Mouse (Mus musculus) stomach, embryonic 14.5 days (tissue): ENCODE measurements around the gene Gm9803. TPM values are rescaled to one million over a fixed set of nuclear protein-coding genes. Genes with fewer than 3 reads are reported as not detected.

Source experiments
- ATAC-seq: fragments of 200-750 bp; cut with Nextera tagmentation; 2 replicates; pipeline ENCODE4 v1.8.0; 2017; ENCODE audit warnings: low read depth, moderate TSS enrichment; ENCODE audit not compliant: insufficient number of reproducible peaks, insufficient read depth, low FRiP score
- H3K27ac ChIP-seq: fragments of 300-500 bp; sonication (generic); 2 replicates; pipeline ENCODE4 v1.5.1; 2014; ENCODE audit warnings: mild to moderate bottlenecking, low read length, moderate library complexity, mixed read lengths
- H3K27me3 ChIP-seq: fragments of 300-500 bp; sonication (generic); 2 replicates; pipeline ENCODE4 v1.6.1; 2014; ENCODE audit warnings: low read length, control low read depth, mixed read lengths; ENCODE audit not compliant: control insufficient read depth, insufficient read depth
- H3K36me3 ChIP-seq: fragments of 300-500 bp; sonication (generic); 2 replicates; pipeline ENCODE4 v1.6.1; 2014; ENCODE audit warnings: mild to moderate bottlenecking, control low read depth, low read length, moderate library complexity, mixed read lengths; ENCODE audit not compliant: control insufficient read depth, insufficient read depth
- H3K4me1 ChIP-seq: fragments of 300-500 bp; sonication (generic); 2 replicates; pipeline ENCODE4 v1.6.1; 2014; ENCODE audit warnings: low read length, control low read depth, mixed read lengths; ENCODE audit not compliant: control insufficient read depth, insufficient read depth
- H3K4me2 ChIP-seq: fragments of 300-500 bp; sonication (generic); replicated peaks from 2 replicates; pipeline ENCODE4 v1.6.1; 2014; ENCODE audit warnings: low read depth, low read length, control low read depth
- H3K4me3 ChIP-seq: fragments of 300-500 bp; sonication (generic); 2 replicates; pipeline ENCODE4 v1.5.1; 2014; ENCODE audit warnings: low read depth, low read length, control low read depth
- H3K9ac ChIP-seq: fragments of 300-500 bp; sonication (generic); replicated peaks from 2 replicates; pipeline ENCODE4 v1.6.1; 2014; ENCODE audit warnings: low read depth, mild to moderate bottlenecking, control low read depth, low read length, moderate library complexity, mixed read lengths
- H3K9me3 ChIP-seq: fragments of 300-500 bp; sonication (generic); 2 replicates; pipeline ENCODE4 v1.6.1; 2016; ENCODE audit warnings: low read depth, low read length, control low read depth; ENCODE audit not compliant: control insufficient read depth
- WGBS: fragments of 180-500 bp; shearing (Covaris S2); extraction: QIAGEN DNeasy Blood & Tissue Kit; methylation state at CpG from one replicate; pipeline ENCODE4 v1.1.7; 2014; 5-methylcytosine and 5-hydroxymethylcytosine counted together
- polyA plus RNA-seq: library from polyadenylated mRNA; unstranded; fragments of >200 nt; fragmentation: Nextera tagmentation; extraction: Ambion mirVana; gene quantifications from 2 replicates; pipeline ENCODE4 v1.2.1, GENCODE M21; 2014

Gm9803 gene
- polyA plus RNA-seq, 1 experiment from 2014 or later = 13.6 TPM

DNA sequence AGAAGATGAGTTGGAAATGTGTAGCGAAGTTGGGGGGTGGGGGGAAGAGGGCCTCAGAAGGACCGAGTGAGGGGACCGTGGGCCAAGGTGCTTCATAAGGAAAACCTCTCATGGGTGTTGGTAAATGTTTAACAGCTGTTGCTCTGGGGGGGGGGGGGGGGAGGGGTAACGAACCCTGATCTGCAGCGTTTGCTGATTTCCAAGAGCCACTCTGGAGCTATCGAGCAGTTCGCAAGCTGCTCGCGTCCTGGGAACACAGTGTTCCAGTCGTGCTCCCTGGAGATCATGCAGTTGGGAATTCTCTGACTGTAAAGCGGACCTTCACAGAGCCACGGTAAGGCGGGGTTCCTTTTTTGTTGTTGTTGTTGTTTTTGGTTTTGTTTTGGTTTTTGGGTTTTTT is 5.5 kb upstream of the Gm9803 start:
- H3K4me2 ChIP-seq = no peak overlapping the region
- no peak for ATAC-seq

DNA sequence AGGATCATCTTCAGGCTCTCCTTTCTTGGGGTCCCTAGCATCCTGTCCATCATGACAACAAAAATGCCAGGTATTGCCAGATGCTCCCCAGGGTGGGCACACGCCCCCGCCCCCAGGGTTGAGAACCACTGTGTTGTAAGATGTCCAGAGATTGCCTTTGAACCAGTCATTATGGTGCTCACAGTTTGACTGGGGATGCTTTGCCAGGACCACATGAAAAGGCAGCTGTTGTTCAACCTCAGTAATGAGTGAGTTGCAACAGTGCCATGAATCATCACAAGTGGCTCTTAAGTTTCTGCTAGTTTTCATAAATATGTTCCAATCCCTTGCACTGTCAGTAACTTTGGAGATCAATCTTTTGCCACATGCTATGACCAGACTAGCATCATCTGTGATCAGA is 3.9 kb upstream of the Gm9803 start:
- H3K9ac ChIP-seq = no peak overlapping the region
- H3K27ac ChIP-seq = no peak overlapping the region
- H3K27me3 ChIP-seq = no peaks in the 10 kb centered on the region
- H3K36me3 ChIP-seq = 0 out of 2 replicates have a peak, but pooled peaks cover 2% of the 10 kb centered on the region
- no peak overlapping the region for H3K4me2 ChIP-seq
- no peak for ATAC-seq
- H3K9me3 ChIP-seq = no peaks in the 10 kb centered on the region
- WGBS = 94% methylated on average over 2 of the region's 2 CpGs
- no peak overlapping the region for H3K4me3 ChIP-seq
- no peaks in the 10 kb centered on the region for H3K4me1 ChIP-seq

More for the DNA sequence above, 5.5 kb upstream of the Gm9803 start:
- Histone ChIP-seq H3K9me3 (no peaks in the 10 kb centered on the region), H3K4me3 (no peak overlapping the region), H3K36me3 (0 out of 2 replicates have a peak, but pooled peaks cover 2% of the 10 kb centered on the region), H3K27ac (no peak overlapping the region), H3K4me1 (no peaks in the 10 kb centered on the region), H3K9ac (no peak overlapping the region), H3K27me3 (no peaks in the 10 kb centered on the region)
- WGBS = 68% methylated on average over 12 of the region's 13 CpGs

DNA sequence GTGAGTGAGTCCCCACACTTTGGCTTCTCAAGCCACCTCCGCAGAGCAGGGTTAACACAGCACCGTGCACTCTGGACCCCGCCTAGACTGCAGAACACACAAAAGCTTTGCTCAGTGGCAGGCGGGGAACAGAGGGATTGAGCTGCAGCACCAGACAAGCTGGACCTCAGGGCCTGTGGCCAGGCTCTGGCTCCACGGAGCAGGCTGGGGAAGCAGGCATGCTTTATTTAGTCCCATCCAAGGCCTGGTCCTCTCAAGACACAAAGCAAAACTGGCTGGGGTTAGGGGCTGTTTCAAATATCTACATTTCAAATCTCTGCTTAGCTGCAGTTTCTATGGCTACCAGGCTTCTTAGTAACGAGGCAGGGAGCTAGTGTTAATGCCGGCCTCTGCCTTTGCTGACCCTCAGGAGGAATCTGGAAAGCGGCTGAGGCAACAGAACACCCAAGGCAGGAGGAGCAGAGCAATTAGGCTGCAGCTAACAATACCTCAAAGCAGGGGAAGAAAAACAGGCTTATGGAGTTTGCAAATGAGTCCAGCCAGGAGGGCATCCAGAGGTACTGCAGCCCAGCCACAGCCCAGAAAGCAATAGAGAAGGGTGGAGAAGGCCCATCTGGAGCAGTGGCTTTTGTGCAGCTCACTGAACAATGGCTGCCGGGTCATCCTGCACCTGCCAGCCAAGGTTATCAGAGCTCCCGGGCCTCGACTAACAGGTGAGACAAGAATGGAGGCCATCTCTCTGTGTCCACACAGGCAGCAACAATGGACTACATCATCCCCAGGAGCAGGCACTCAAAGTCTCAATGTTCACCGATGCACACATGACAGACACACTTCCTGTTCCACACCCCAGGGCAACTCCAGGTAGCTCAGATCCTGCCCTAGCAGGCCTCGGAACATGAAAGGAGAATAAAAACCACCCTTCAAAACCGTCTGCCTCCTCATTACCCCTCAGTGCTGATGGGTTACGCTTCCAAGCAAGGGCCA is 3.7 kb downstream of the Gm9803 start:
- H3K4me3 ChIP-seq = no peak overlapping the region
- H3K9ac ChIP-seq = no peak overlapping the region
- no peaks in the 10 kb centered on the region for H3K9me3 ChIP-seq
- ATAC-seq = peak; percentile 77
- WGBS = 45% methylated on average over 15 of the region's 15 CpGs
- H3K27ac ChIP-seq = peak overlapping the region; percentile 58
- H3K4me2 ChIP-seq = no peak overlapping the region
- H3K27me3 ChIP-seq = no peaks in the 10 kb centered on the region
- peaks cover 38% of the 10 kb centered on the region for H3K36me3 ChIP-seq
- peaks cover 8% of the 10 kb centered on the region; the same call in 1 of the 2 replicates for H3K4me1 ChIP-seq

DNA sequence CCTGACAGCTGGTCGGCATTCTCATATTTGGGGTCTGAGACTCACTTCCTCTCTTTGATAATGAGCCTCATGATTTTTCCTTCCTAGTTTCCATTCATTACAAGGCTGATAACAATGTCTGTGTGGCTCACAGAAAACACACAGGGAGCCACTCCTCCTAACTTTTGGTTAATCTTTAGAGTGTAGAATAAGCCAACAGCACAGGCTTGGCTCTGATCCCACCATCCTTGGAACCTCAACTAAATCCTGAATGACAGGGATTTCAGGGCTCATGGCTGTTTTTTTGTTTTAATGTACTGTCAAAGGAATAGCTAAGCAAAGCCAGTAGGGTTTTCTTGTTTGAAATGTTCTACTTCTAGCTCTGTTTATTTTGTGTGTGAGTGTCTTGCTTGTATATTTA is 10.5 kb downstream of the Gm9803 start:
- H3K27ac ChIP-seq = no peak overlapping the region
- H3K9me3 ChIP-seq = no peaks in the 10 kb centered on the region
- WGBS = 65% methylated on average over 1 of the region's 1 CpGs
- no peak overlapping the region for H3K9ac ChIP-seq
- peaks cover 30% of the 10 kb centered on the region for H3K36me3 ChIP-seq
- H3K4me1 ChIP-seq = peaks cover 5% of the 10 kb centered on the region; the same call in 1 of the 2 replicates
- H3K4me2 ChIP-seq = no peak overlapping the region
- no peak for ATAC-seq
- no peaks in the 10 kb centered on the region for H3K27me3 ChIP-seq
- H3K4me3 ChIP-seq = no peak overlapping the region

DNA sequence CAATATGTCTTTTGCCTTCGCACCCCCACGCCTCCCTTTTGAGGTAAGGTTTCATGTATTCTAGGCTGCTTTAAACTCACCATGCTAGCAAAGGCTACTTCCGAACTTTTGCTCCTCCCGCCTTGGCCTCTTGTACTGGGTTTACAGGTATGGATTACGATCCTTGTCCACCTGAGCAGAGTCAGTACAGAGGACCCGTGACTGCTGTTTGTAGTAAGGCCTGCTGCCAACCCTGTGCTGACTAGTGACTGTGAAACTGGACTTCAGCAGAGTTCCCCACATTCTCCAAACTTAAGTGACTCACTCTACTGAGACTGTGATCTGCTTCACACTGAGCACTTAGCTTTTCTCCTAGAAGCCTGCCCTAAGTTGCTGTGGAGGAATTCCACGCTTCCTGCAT is 13.8 kb downstream of the Gm9803 start:
- Histone ChIP-seq H3K4me2 (no peak overlapping the region), H3K4me3 (no peak overlapping the region), H3K4me1 (peaks cover 13% of the 10 kb centered on the region), H3K27ac (no peak overlapping the region), H3K9ac (no peak overlapping the region), H3K27me3 (no peaks in the 10 kb centered on the region), H3K36me3 (peaks cover 3% of the 10 kb centered on the region; the same call in 1 of the 2 replicates), H3K9me3 (no peaks in the 10 kb centered on the region)
- no peak for ATAC-seq
- 91% methylated on average over 7 of the region's 7 CpGs for WGBS

DNA sequence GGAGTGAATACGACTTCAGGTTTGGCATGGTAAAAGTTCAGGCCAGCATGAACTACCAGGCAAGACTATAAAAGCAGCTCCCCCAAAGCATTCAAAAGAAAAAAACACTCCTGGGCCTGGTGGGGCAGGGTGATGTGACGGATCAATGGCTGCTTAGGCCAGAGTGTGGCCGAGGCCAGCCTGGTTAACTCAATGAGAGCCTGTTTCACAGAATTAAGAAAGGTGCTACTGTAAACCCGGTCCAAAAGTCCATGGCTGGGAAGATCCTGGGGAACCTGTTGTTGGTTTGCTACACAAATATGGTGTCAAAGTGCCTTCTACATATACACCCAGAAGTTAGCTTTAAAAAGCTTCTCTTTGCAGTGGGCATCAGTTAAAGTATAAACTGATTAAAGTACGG is 14.9 kb downstream of the Gm9803 start:
- H3K36me3 ChIP-seq = peaks cover 3% of the 10 kb centered on the region; the same call in 1 of the 2 replicates
- no peak overlapping the region for H3K4me3 ChIP-seq
- no peak overlapping the region for H3K4me2 ChIP-seq
- peaks cover 13% of the 10 kb centered on the region for H3K4me1 ChIP-seq
- no peak overlapping the region for H3K9ac ChIP-seq
- ATAC-seq = no peak
- no peaks in the 10 kb centered on the region for H3K27me3 ChIP-seq
- H3K27ac ChIP-seq = no peak overlapping the region
- no peaks in the 10 kb centered on the region for H3K9me3 ChIP-seq
- WGBS = 83% methylated on average over 5 of the region's 5 CpGs

DNA sequence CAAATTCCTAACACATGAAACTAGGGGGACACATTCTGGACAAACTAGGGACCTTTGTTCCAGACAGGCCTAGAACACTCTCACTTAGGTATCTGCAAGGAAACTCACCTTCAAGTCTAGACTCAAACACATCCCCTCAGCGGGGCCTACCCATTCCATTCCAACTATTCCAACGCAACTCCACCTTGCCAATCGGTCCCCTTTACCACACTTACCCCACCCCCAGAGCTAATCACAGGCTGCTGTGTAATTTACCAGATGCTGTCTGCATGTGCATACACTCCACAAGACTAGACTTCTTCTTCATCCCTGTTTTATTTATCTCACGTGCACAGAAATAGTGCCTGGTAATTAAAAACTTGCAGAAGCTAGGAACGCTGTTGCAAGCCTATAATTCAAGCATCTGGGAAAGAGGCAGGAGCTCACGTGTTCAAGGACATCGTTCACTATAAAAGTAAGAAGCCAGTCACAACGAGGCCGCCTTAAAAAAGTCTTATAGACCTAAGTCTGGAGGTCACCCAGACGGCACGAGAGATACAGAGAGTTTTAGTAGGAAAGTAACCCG is 15.9 kb downstream of the Gm9803 start:
- peaks cover 3% of the 10 kb centered on the region; the same call in 1 of the 2 replicates for H3K36me3 ChIP-seq
- ATAC-seq = no peak
- peak overlapping the region; percentile 69 for H3K4me3 ChIP-seq
- no peaks in the 10 kb centered on the region for H3K27me3 ChIP-seq
- 16% methylated on average over 12 of the region's 12 CpGs for WGBS
- no peak overlapping the region; the same call in 1 of the 2 replicates for H3K27ac ChIP-seq
- H3K9me3 ChIP-seq = no peaks in the 10 kb centered on the region
- peaks cover 13% of the 10 kb centered on the region for H3K4me1 ChIP-seq
- H3K9ac ChIP-seq = peak overlapping the region; percentile 87
- peak overlapping the region; percentile 59 for H3K4me2 ChIP-seq

DNA sequence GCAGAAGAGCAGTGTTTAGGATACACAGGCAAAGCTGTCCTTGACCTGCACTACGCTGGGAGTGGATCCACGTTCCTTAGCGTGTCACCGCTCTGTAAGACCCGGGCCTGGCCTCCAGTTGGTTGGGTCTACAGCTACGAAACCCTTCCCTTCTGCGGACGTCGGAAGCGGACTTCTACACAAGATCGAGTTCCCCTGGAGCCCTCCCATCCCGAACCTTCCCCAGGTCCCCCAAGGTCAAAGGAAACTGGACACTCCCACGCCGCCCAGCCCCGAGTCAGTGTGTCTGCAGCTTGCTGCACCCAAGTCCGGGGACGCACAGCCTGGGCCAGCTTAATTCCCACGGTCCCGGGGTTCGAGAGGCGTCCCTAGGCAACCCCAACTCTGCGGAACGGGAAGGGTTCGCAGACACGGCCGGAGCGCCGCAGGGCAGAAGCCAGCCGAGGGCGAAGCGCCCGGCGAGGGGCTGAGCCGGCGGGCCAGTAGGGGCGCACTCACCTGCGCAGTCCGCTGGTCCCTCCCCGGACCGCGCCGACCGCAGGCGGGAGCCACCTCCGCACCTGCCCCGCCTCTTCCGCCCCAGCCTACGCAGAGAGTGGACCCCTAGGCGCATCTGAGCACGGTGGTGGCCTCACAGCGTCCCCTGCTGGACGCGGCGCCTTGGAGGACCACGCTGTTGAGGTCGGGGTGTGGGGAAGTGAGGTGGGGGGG is 16.7 kb downstream of the Gm9803 start, which contains the start of gene 1700021F05Rik:
TSS of gene 1700021F05Rik (minus strand) at position 553 of the 711 bp plus-strand sequence.
- Histone ChIP-seq H3K36me3 (peaks cover 3% of the 10 kb centered on the region; the same call in 1 of the 2 replicates), H3K9me3 (no peaks in the 10 kb centered on the region), H3K4me3 (peak within 1 kb of the TSS; percentile 69), H3K27me3 (no peaks in the 10 kb centered on the region), H3K4me2 (peak within 1 kb of the TSS; percentile 59), H3K9ac (peak within 1 kb of the TSS; percentile 87), H3K27ac (peak within 1 kb of the TSS; percentile 35), H3K4me1 (peaks cover 13% of the 10 kb centered on the region)
- WGBS = 1% methylated on average over 47 of the region's 56 CpGs
- peak; percentile 99 for ATAC-seq
